Mouse (Mus musculus) gastrocnemius, adult 2 months (tissue): ENCODE data around the gene Cdh12. TPM values are rescaled to one million over a fixed set of nuclear protein-coding genes. Genes with fewer than 3 reads are reported as not detected.
"Not testable (repeated sequence)": the region's sequence is repeated elsewhere in the genome, so short reads cannot be mapped to it uniquely, and the experiment has no call there.

Experiments
- DNase-seq: peaks from one replicate; pipeline ENCODE4 v3.0.0; 2022
- H3K27ac ChIP-seq: fragments of 200-600 bp; 2 replicates; pipeline ENCODE4 v1.8.1; 2022; ENCODE audit warnings: mild to moderate bottlenecking
- H3K4me3 ChIP-seq: fragments of 200-600 bp; 2 replicates; pipeline ENCODE4 v1.8.1; 2022; ENCODE audit warnings: mild to moderate bottlenecking, moderate library complexity
- CTCF ChIP-seq: fragments of 200-600 bp; IDR thresholded peaks from 2 replicates; pipeline ENCODE4 v1.8.1; 2022; ENCODE audit warnings: antibody characterized with exemption, mild to moderate bottlenecking, moderate library complexity
- intact Hi-C: fragments of 180-260 bp; cut with DNase I; formaldehyde crosslinking; loops from one replicate; pipeline ENCODE4 v1.15.1; 2025
- total RNA-seq, 2 experiments: library from RNA; stranded (reverse); gene quantifications; 2 replicates each; pipeline ENCODE4 v1.2.3; 2021

The Cdh12 gene
- total RNA-seq, 2 experiments from 2014 or later: not detected

DNA sequence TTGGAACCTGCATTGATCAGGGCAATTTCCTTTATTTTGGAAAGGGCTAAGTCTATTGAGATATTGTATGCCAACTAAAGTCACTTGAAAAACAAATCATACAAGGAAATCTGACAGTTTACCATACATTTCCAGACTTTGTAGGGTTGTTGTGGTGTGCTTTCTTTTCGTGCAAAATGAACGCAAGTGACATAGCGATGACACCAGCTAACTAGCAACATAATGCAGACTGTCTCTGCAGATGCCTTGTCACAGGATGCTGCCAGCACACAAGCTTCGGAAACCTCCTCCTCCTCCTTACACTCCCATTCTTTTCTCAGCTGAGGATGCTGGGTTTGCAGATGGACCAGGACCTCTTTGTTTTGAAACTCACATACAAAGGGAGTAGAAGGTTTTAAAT is 731.1 kb downstream of the Cdh12 start:
- no peak for DNase-seq
- no peak overlapping the region for H3K4me3 ChIP-seq
- no peak overlapping the region for H3K27ac ChIP-seq
- intact Hi-C loops: no loop called here
- TF ChIP-seq CTCF: no peak

- intact Hi-C loops: no loop called here
- TF ChIP-seq CTCF: no peak
- DNase-seq: no peak
- Histone ChIP-seq H3K27ac (no peak overlapping the region), H3K4me3 (no peak overlapping the region)
Measured at GRCm38 (mm10) chr15:21185799-21186198, 736.7 kb downstream of the Cdh12 start.

GRCm38 (mm10) chr15:21210089-21210488 is 761.0 kb downstream of the Cdh12 start:
- intact Hi-C loops, DNase-seq, H3K27ac ChIP-seq, H3K4me3 ChIP-seq: not testable (repeated sequence)

DNA sequence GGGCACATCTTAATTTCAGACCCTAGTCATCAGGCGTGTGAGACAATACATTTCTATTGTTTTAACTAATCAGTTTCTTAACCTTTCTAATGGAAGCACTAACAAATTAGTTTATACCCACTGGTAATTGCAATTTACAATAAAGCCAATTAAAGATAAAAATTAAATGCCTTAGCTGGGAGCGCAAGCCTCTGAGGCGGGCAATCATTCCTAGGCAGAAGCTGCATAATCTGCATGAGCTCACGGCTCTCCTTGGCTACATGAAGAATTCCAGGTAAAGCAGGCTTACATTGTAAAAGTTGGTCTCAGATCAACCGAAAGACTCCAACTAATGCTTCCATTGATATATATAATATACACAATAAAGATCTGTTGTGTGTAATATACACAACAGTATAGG is 773.9 kb downstream of the Cdh12 start:
- intact Hi-C loops: no loop called here
- DNase-seq: no peak
- no peak for TF ChIP-seq CTCF
- no peak overlapping the region for H3K4me3 ChIP-seq
- H3K27ac ChIP-seq: no peak overlapping the region

- Histone ChIP-seq H3K4me3 (no peak overlapping the region), H3K27ac (no peak overlapping the region)
- no peak for DNase-seq
- intact Hi-C loops: no loop called here
- TF ChIP-seq CTCF: no peak
Measured at GRCm38 (mm10) chr15:21261318-21261717, 812.3 kb downstream of the Cdh12 start.

GRCm38 (mm10) chr15:21269856-21270255 is 820.8 kb downstream of the Cdh12 start:
- DNase-seq: no peak
- no peak for TF ChIP-seq CTCF
- H3K4me3 ChIP-seq: no peak overlapping the region
- no peak overlapping the region for H3K27ac ChIP-seq
- intact Hi-C loops: no loop called here

- Histone ChIP-seq H3K27ac (no peak overlapping the region), H3K4me3 (no peak overlapping the region)
- no peak for TF ChIP-seq CTCF
- intact Hi-C loops: no loop called here
- DNase-seq: no peak
Measured at GRCm38 (mm10) chr15:21297051-21297450, 848.0 kb downstream of the Cdh12 start.

DNA sequence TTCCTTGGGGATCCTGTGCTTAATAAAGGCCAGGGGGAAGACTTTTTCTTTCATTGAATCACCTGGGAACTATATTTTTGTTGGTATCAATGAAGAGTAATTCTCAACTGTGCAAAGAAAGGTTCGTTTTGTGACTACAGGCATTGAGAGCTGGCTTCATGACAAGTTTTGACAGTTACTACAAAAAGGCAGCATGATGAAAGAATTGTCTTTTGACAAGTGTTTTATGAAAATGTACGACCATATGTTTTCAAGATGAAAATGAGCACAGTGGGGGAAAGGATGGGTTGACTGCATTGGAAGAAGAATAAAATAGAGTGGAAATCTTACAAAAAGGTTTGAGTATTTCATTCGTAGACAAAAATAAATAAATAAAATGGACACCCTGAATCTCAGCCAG is 866.4 kb downstream of the Cdh12 start:
- no peak overlapping the region for H3K27ac ChIP-seq
- DNase-seq: no peak
- H3K4me3 ChIP-seq: no peak overlapping the region
- intact Hi-C loops: no loop called here
- no peak for TF ChIP-seq CTCF

DNA sequence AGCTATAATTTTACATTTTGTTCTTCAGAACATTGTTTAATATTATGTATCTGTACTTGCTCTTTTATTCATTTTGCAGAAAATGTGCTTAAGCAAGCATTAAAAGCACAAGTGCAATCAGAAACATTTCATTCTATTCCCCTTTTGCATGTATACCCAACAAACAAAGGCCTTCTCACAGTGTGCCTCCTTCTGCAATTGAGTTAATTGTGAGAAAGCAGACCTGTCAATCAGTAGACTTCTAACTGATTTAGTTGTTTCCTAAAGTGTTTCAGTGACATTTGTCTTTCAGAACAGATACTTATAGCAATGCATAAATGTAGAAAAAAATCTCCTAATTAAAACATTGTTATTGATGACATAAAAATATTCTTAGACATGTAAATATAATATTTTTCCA is 894.8 kb downstream of the Cdh12 start:
- Histone ChIP-seq H3K27ac (no peak overlapping the region), H3K4me3 (no peak overlapping the region)
- TF ChIP-seq CTCF: no peak
- intact Hi-C loops: no loop called here
- no peak for DNase-seq

DNA sequence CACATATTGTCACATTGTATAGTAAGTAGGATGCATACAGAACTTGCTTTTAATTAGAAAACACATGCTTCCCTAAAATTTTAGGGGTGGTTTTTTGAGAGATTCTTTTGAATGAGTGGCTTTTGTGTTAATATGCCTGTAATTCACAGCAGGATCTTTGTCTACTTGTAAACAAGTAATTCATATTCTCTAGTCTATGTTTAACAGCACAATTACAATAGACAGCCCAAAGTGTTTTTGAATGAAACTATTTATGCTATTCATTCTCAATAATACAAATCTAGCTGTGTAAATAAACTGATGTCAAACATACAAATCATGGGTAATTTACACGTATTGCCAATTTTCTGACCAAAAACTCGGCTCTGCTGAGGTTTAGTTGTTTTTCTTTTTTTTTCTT is 895.3 kb downstream of the Cdh12 start:
- intact Hi-C loops: no loop called here
- no peak for TF ChIP-seq CTCF
- H3K4me3 ChIP-seq: no peak overlapping the region
- no peak overlapping the region for H3K27ac ChIP-seq
- no peak for DNase-seq

DNA sequence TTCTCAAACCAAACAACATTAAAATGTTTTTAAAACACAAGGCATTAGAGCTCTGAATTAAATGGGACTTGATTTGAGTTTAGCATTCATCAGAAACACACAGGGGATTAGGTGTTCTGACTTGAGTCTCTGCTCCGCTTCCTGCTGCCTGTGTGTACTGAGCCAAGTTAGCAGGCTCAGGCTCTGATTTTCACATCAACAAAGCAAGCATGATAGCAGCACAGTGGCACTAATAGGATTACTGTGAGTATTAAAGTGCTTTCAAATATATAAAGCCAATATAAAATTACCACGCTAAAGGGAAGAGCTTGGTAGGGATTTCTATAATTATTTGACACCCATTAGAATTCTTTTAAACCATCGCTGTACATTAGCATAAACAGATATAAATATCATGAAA is 895.7 kb downstream of the Cdh12 start:
- no peak for TF ChIP-seq CTCF

DNA sequence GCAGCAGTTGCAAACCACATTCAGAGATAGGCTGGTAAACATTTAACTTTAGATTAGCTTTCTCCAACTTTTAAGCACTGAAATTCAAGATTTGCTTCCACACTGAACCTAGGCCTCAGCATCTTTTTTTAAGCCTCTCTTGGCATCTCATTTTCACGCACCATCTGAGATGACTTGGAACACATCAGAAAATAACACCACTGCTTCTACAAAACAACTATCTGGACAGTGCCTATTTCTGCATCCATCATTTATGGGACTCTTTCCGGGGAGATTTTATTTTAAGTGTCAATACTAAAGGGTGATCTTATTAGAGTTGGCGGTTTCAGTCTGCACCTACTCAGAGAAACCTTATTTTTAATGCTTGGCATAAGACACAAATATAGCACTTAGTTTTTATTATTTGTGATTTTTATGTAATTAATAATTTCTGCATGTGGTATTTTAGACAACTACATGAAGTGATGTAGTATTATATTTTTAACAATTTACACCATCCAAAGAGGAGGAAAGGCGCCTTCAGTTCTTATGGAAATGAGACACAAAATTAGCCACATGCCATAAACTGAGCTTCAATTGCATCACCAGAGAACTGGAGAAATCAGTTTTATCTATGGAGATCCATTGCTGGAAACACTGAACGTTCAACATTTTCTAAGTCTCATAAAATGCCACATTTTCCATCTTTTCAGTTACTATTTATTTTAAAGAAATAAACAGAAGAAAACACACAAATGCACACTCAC is 906.5 kb downstream of the Cdh12 start:
- Histone ChIP-seq H3K4me3 (no peak overlapping the region), H3K27ac (no peak overlapping the region)
- intact Hi-C loops: no loop called here
- TF ChIP-seq CTCF: no peak
- DNase-seq: no peak

More for the DNA sequence above, 895.7 kb downstream of the Cdh12 start:
- Histone ChIP-seq H3K4me3 (no peak overlapping the region), H3K27ac (no peak overlapping the region)
- DNase-seq: no peak
- intact Hi-C loops: no loop called here

DNA sequence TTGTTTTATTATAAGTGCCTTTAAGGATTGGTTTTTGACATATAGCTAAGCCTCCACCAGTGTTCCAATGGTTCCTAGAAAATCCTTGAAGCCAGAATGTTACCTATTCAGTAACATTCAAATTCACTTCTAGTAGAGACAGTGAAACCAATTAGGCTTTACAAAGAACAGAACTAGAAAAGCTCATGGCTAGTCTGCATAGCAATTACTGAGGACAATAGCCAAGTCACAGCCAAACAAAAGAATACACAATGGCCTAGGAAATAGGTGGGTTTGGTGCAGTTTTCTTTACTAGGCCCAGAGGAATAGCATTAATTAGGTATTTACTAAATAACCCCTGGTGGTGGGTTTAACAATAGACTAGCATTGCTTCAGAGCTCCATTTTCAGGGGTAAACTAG is 917.3 kb downstream of the Cdh12 start:
- DNase-seq: no peak
- Histone ChIP-seq H3K4me3 (no peak overlapping the region), H3K27ac (no peak overlapping the region)
- intact Hi-C loops: no loop called here
- TF ChIP-seq CTCF: no peak

- H3K27ac ChIP-seq: no peak overlapping the region
- no peak for TF ChIP-seq CTCF
- H3K4me3 ChIP-seq: no peak overlapping the region
- intact Hi-C loops: no loop called here
- no peak for DNase-seq
Measured at GRCm38 (mm10) chr15:21375460-21375859, 926.4 kb downstream of the Cdh12 start.
